Mouse (Mus musculus) spleen, adult 12 weeks (tissue): ENCODE results near the gene Polr1c.

Experiments used
- DNase-seq: peaks from one replicate; pipeline ENCODE4 v3.0.0; 2022; ENCODE audit warnings: low spot score

Gene Polr1c

DNA sequence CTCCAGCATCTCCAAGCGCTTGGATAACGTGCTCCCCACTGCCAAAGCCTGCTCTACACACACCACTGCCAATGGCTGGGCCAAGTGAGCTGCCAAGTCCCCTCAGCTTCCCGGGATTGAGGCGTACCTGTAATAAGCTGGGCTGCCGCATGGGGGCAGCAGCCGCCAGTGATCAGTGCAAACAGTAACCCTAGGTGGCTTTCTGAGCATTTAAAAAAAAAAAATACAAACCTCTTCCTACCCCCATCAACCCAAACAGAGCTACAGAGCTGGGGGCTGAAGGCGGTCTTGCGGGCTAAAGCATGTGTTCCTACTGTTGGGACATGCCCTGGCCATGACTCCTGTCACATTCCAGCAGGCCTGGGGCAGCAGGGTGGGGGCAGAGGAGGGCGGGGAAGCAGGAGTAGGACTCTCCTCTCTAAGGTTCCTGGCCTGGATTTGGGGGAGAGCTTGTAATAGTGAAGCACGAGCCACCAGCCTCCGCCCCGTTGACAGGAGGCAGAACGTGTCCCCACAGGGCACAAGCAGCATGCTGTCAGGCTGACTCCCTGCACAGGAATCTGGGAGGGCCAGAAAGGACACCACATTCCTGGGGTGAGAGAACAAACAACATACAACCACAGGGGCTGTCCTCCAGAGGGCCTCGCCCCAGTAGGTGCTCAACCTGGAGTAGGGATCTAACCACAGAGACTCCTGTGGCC, 18.2 kb upstream of the Polr1c start:
- peak; percentile 49 for DNase-seq

DNA sequence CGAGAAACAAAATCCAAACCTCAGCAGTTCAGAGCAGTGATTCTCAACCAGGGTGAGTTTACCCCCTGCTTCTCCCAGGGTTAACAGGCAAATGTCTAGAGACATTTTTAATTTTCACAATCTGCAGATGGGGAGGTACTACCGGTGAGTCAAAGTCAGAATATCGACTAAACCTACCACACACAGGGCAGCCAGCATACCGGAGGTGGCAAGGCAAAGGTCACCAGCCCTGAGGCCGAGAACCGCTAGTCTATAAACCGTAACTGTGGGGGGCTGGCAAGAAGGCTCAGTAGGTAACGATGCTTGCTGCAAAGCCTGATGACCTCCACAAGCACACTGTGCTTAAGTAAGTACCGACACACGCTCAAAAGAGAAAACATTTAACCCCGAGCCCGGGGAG, 17.6 kb upstream of the Polr1c start:
- no peak for DNase-seq

- no peak for DNase-seq
Measured at GRCm38 (mm10) chr17:46262201-46262694, 14.4 kb upstream of the Polr1c start.

DNA sequence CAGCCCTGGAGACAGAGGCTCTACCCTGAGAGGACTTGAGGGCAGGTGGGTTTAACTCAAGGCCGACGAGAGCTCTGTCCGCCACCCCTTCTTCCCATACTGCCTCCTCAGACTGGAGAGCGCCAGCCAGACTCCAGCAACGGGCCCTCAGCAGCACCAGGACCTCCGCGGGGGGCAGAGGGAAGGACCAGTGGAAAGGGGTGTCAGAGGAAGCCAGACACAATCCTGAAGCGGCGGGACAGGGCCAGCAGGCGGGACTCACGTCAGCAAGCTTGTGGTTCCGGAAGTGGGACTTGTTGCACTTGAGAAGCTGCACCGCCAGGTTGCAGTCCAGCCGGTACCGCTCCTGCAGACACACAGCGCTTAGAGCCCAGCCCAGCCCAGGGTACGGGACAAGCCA, 11.8 kb upstream of the Polr1c start:
- DNase-seq, result no peak

GRCm38 (mm10) chr17:46258279-46259053, 10.6 kb upstream of the Polr1c start:
- no peak for DNase-seq

DNA sequence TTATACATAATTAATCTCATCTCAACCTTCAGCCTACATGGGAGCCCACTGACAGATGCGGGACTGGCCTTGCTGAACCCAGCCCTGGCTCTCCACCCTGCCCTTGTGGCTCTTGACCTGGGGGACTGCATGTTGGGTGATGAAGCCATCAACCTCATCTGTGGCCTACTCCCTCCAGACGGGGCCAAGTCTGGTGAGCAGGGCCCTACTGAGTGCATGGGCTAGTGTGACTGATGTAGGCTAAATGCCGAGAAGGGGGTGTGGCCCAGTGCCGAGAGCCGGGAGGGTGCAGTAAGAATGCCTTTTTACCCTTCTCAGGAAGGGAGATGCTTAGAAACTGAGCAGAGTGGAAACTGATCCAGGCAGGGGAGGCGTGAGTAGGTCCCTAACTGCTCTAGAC, 7.3 kb upstream of the Polr1c start:
- DNase-seq, result no peak

GRCm38 (mm10) chr17:46254106-46254505, 6.3 kb upstream of the Polr1c start:
- no peak for DNase-seq

- peak; percentile 73 for DNase-seq
Measured at GRCm38 (mm10) chr17:46253452-46254084, 5.7 kb upstream of the Polr1c start, which contains the start of gene Lrrc73. Gene Lrrc73, plus strand, starts transcription at chr17:46253531.

DNA sequence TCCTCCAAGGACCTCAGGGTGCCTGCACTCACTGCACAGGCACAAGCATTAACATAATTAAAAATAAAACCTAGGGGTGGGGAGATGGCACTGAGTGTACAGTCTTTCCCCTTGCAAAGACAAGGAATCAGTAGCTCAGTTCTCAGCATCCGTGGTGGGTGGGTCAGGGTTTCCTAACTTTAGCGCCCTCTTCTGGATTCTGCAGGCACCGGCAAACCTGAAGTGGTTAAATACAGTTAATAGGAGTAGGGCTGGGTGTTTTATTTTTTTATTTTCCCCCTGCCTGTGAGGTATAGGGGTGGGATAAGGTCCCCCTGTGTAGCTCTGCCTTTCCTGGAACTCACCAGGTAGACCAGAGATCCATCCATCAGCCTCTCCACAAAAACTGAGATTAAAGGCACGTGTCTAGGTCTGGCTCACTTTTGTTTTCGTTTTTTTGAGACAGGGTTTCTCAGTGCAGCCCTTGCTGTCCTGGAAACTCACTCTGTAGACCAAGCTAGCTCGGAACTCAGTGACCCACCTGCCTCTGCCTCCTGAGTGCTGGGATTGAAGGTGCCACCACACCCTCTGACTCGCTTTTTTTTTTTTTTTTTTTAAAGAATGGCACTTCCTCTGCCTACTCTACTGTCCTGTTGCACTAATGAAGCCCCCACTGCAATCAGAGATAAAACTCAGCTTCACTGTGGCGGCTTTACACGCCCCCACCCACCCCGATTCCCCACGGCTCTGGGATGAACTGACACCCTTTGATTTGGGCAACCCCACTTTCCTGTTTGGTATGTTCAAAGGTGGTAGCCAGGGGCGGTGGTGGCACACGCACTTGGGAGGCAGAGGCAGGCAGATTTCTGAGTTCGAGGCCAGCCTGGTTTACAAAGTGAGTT, 5.0 kb upstream of the Polr1c start:
- no peak for DNase-seq

DNA sequence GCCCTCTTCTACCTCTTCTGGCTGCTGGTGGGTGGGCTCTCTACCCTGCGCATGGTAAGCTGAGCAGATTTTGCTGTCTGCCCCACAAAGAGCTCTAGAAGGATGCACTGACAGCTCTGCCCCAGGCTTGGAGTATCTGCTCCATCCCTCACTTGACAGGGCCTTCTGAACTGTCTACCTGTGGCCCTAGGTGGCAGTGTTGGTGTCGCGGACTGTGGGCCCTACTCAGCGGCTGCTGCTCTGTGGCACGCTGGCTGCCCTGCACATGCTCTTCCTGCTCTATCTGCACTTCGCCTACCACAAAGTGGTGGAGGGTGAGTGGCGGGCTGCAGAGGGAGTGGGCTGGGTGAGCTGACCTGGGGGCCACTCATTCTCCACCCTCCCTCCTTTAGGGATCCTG, 3.3 kb upstream of the Polr1c start:
- no peak for DNase-seq

DNA sequence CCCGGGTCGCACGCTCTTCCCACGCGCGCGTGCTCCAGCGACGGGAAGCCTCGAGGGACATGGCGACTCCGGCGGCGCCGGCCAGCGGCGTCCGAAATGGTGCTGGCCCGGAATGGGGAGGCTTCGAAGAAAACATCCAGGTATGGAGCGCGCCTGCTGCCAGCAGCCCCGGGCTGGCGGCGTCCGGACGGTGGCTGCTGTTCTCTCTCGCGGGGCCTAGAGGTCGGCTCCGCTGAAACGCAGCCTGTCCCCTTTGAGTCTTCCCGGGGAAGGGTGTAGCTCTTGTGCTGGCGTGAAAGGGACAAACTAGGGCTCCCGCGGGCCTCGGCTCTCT, 302 bp upstream of the Polr1c start:
- no peak for DNase-seq

DNA sequence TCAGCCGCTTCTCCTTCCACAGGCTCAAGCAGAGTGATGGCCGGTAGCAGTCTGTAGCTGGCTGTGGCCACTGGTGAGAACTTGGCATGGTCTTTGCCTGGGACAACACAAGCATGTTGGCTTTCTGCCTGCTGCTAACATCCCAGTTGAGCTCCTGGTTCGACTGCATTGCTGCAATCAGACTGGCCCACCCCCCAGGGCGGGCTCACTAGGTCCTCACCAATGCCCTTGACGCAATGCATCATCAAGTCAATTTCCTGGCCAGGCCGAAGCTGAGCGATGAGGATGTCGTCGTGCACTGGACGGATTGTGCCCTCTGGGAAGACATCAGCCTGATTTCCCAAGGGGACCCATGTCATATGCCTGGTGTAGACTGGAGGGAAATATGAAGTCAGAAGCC, 3.3 kb downstream of the Polr1c start:
- DNase-seq, result no peak

GRCm38 (mm10) chr17:46243624-46244023, 4.2 kb downstream of the Polr1c start:
- DNase-seq, result no peak

DNA sequence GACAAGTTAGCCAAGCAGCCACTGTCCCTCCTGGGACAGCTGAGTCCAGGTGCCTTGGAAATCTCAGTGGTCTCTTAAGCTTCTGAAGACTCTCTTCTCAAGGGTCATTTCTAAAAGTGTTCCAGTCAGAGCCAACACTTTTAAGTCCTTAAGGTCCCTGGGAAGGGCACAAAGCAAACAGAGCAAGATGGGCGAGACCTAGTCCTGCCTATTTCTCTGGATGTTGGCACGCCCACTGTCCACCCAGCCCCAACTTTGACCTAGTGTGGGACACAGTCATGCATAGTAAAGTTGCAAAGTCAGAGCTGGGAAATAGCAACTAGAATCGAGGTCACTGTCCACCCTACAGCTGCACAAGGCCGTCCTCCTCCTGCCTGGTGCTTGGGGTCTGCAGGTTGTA, 4.9 kb downstream of the Polr1c start:
- DNase-seq, result no peak

GRCm38 (mm10) chr17:46242274-46242673, 5.6 kb downstream of the Polr1c start:
- DNase-seq, result no peak

DNA sequence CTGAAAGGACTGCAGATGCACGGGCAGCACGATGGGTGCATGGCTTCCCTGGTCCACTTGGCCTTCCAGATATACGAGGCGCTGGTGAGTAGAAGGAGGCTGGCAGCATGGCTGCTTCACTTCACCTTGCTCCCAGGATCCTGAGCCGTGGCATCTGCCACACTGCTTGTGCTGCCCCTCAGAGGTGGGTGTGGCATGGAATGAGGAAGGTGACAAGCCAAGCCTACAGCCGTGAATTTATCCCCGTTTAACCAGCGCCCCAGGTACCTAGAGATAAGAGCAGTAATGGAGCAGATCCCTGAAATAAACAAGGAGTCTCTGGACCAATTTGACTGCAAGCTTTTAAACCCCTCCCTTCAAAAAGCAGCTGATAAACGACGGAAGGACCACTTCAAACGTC, 6.4 kb downstream of the Polr1c start:
- DNase-seq, result no peak

- no peak for DNase-seq
Measured at GRCm38 (mm10) chr17:46239516-46240114, 8.2 kb downstream of the Polr1c start.

- no peak for DNase-seq
Measured at GRCm38 (mm10) chr17:46237480-46237879, 10.4 kb downstream of the Polr1c start.

DNA sequence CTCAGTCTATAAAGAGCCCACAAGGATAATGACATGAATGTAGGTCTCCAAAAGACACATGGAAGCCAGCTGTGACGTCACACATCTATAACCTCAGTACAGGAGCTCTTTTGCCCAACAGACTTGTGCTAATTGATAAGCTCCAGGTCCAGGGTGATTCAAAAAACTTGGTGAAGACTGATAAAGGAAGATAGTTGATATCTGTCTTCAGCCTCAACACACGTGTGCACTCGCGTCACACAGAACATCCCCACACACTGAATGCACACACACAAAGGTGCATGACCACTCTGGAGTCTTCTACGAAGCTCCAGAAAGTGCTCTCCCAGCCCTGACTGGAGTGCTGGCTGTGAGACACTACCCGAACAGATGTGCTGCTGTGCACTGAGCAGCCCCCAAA, 10.8 kb downstream of the Polr1c start:
- no peak for DNase-seq

- no peak for DNase-seq
Measured at GRCm38 (mm10) chr17:46236067-46236466, 11.8 kb downstream of the Polr1c start.

GRCm38 (mm10) chr17:46227576-46227975, 20.3 kb downstream of the Polr1c start:
- DNase-seq, result no peak

DNA sequence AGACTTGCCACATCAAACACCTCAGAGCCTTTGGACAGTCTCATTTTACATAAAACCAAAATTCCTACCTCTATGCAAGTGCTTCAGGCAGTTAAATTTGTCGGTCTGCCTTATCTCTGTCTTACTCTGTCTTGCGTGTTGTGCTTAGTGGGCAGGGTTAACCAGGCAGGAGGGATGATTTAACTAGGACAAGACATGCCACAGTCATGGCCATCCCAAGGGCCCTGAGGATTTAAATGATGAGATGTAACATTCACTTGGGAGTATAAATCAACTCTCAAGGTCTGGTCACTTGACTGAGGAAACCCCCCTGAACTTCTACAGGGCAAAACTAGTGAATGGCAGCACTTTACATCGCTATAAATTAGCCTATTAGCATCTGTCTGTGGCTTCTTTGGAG, 26.3 kb downstream of the Polr1c start:
- DNase-seq, result no peak
